8 mouse cellular contexts compared by ENCODE assay signal in genomic region chr6:97311599-97312544, GRCm38 (mm10). TPM values are rescaled to one million over a fixed set of nuclear protein-coding genes. Genes with fewer than 3 reads are reported as not detected.
A peak's percentile ranks its signal among the peaks of the same experiment; 100 is the strongest.
DNase-seq lines count a peak whose midpoint lies in the region; ATAC-seq and TF ChIP-seq lines count a peak whose summit lies in the region.

No protein-coding gene starts in this region.

- 2% methylated on average over 33 of the region's 33 CpGs for WGBS in liver, embryonic 14.5 days (ENCODE audit: insufficient replicate concordance)

- peak; percentile 49; the same call in 1 of the 2 replicates for ATAC-seq in liver, embryonic 14.5 days (ENCODE audit: insufficient read depth)

- H3K4me3 ChIP-seq in liver, embryonic 14.5 days (ENCODE audit: insufficient read depth in 1 of 2, low read depth in 2 of 2, low read length in 2 of 2): peak overlapping the region; percentile 48 to 59

- TF ChIP-seq EP300 in liver, embryonic 14.5 days (IDR thresholded peaks at IDR 0.05; ENCODE audit: low read depth): no peak

- H3K4me2 ChIP-seq in liver, embryonic 14.5 days (ENCODE audit: low read depth): peak overlapping the region; percentile 76

- H3K27ac ChIP-seq in liver, embryonic 14.5 days: no peak overlapping the region

- H3K36me3 ChIP-seq in liver, embryonic 14.5 days (replicated peaks; ENCODE audit: control insufficient read depth, insufficient read depth, low read depth): no peaks in the 10 kb centered on the region

- peaks cover 0 to 17% of the 10 kb centered on the region in 2 experiments; a peak in 2 of 4 replicates for H3K4me1 ChIP-seq in liver, embryonic 14.5 days (replicated peaks; ENCODE audit: control insufficient read depth in 2 of 2, insufficient read depth in 2 of 2, low read length in 1 of 2)

- TF ChIP-seq CTCF in liver, embryonic 14.5 days (IDR thresholded peaks at IDR 0.05; ENCODE audit: low read depth): no peak

- H3K27me3 ChIP-seq in liver, embryonic 14.5 days (ENCODE audit: control insufficient read depth, insufficient read depth, low read length): no peaks in the 10 kb centered on the region

- peak overlapping the region; percentile 28 for H3K9ac ChIP-seq in liver, embryonic 14.5 days (replicated peaks)

- no peaks in the 10 kb centered on the region for H3K9me3 ChIP-seq in liver, embryonic 14.5 days (ENCODE audit: control insufficient read depth, low read length)

- DNase-seq in Muller cell, postnatal 12 days (ENCODE audit: inconsistent ontology term): peak; percentile 62
- DNase-seq in brain, adult 2 months (ENCODE audit: low read depth, low spot score): peak; percentile 28
- DNase-seq in gastrocnemius, postnatal 10 days: peak; percentile 47
- DNase-seq in induced T-regulatory cell, adult 2 months (ENCODE audit: low read depth): peak; percentile 88
- peak; percentile 18 to 26 (median 19) for DNase-seq in liver, embryonic 14.5 days (ENCODE audit: low read depth in 3 of 3, low spot score in 3 of 3)
- DNase-seq in natural killer cell, adult 2 months (ENCODE audit: low spot score in 2 of 2): peak; percentile 39 to 48
- DNase-seq in urinary bladder, postnatal 14 days (ENCODE audit: low spot score): peak; percentile 88
- DNase-seq in cerebellum, adult 11 months: no peak

RNA-seq across cellular contexts. Expression of gene Lmod3, which starts 59.3 kb away (rescaled TPM):
- 100 to 1,000 TPM; 113 to 139 TPM for total RNA-seq in gastrocnemius, postnatal 10 days (2021)
- polyA plus RNA-seq in liver, embryonic 14.5 days (2012; rRNA removed): not detected in 2 replicates
- not detected in 2 replicates for polyA plus RNA-seq in liver, embryonic 14.5 days (2014; fragmentation: Nextera tagmentation; extraction: Ambion mirVana)
